Mouse (Mus musculus): ENCODE measurements at regions not wholly inside any gene's neighbourhood (a gene's known extent, or its start where the extent isn't known, plus 50 kb on each side); places are given as distances from the start of the nearest gene placed in this dataset.
"Not testable (repeated sequence)": the region's sequence is repeated elsewhere in the genome, so short reads cannot be mapped to it uniquely, and the experiment has no call there.

GRCm38 (mm10) chr12:29028171-29028570 is 276.6 kb downstream of the Eipr1 start:
- Histone ChIP-seq H3K27me3 (ENCODE audit: control insufficient read depth, insufficient read depth, low read length) (no peaks in the 10 kb centered on the region), H3K9ac (ENCODE audit: low read depth, low read length) (no peak overlapping the region), H3K36me3 (ENCODE audit: control insufficient read depth, insufficient read depth, low read length) (no peaks in the 10 kb centered on the region), H3K79me2 (replicated peaks; ENCODE audit: control insufficient read depth, insufficient read depth, low read length) (no peaks in the 10 kb centered on the region), H3K4me1 (ENCODE audit: control insufficient read depth, insufficient read depth, low read length) (no peaks in the 10 kb centered on the region), H3K4me3 (no peak overlapping the region), H3K27ac (no peak overlapping the region)
- WGBS: 73% methylated on average over 3 of the region's 3 CpGs
- TF ChIP-seq POLR2A (IDR thresholded peaks at IDR 0.05; ENCODE audit: insufficient read depth, low read depth, low read length) (no peak), CTCF (IDR thresholded peaks at IDR 0.05) (no peak), EP300 (IDR thresholded peaks at IDR 0.05; ENCODE audit: insufficient read depth, low read depth, low read length) (no peak)
- no peak for DNase-seq
- intact Hi-C loops (cut with DNase I): no loop called here

GRCm38 (mm10) chr12:29029461-29029860 is 277.9 kb downstream of the Eipr1 start:
- H3K4me1 ChIP-seq (ENCODE audit: control insufficient read depth, insufficient read depth, low read length): no peaks in the 10 kb centered on the region

GRCm38 (mm10) chr12:29046009-29046408 is 294.4 kb downstream of the Eipr1 start:
- no peak for TF ChIP-seq POLR2A (IDR thresholded peaks at IDR 0.05; ENCODE audit: insufficient read depth, low read depth, low read length)
- TF ChIP-seq CTCF (IDR thresholded peaks at IDR 0.05): no peak
- TF ChIP-seq EP300 (IDR thresholded peaks at IDR 0.05; ENCODE audit: insufficient read depth, low read depth, low read length): no peak
- H3K36me3 ChIP-seq (ENCODE audit: control insufficient read depth, insufficient read depth, low read length): no peaks in the 10 kb centered on the region
- intact Hi-C loops (cut with DNase I): no loop called here

More at GRCm38 (mm10) chr12:29029461-29029860, 277.9 kb downstream of the Eipr1 start:
- WGBS: 68% methylated on average over 7 of the region's 7 CpGs
- Histone ChIP-seq H3K27ac (no peak overlapping the region), H3K4me3 (no peak overlapping the region), H3K36me3 (ENCODE audit: control insufficient read depth, insufficient read depth, low read length) (no peaks in the 10 kb centered on the region), H3K9ac (ENCODE audit: low read depth, low read length) (no peak overlapping the region), H3K27me3 (ENCODE audit: control insufficient read depth, insufficient read depth, low read length) (no peaks in the 10 kb centered on the region), H3K79me2 (replicated peaks; ENCODE audit: control insufficient read depth, insufficient read depth, low read length) (no peaks in the 10 kb centered on the region)
- intact Hi-C loops (cut with DNase I): no loop called here
- DNase-seq: no peak
- TF ChIP-seq POLR2A (IDR thresholded peaks at IDR 0.05; ENCODE audit: insufficient read depth, low read depth, low read length) (no peak), CTCF (IDR thresholded peaks at IDR 0.05) (no peak), EP300 (IDR thresholded peaks at IDR 0.05; ENCODE audit: insufficient read depth, low read depth, low read length) (no peak)

GRCm38 (mm10) chr12:29048596-29048995 is 297.0 kb downstream of the Eipr1 start:
- 54% methylated on average over 4 of the region's 4 CpGs for WGBS
- H3K36me3 ChIP-seq (ENCODE audit: control insufficient read depth, insufficient read depth, low read length); H3K27me3 ChIP-seq (ENCODE audit: control insufficient read depth, insufficient read depth, low read length); H3K27ac ChIP-seq; H3K79me2 ChIP-seq (replicated peaks; ENCODE audit: control insufficient read depth, insufficient read depth, low read length); H3K4me3 ChIP-seq; DNase-seq; intact Hi-C loops (cut with DNase I); H3K9ac ChIP-seq (ENCODE audit: low read depth, low read length); H3K4me1 ChIP-seq (ENCODE audit: control insufficient read depth, insufficient read depth, low read length): not testable (repeated sequence)

More at GRCm38 (mm10) chr12:29046009-29046408, 294.4 kb downstream of the Eipr1 start:
- DNase-seq: no peak
- Histone ChIP-seq H3K4me3 (no peak overlapping the region), H3K4me1 (ENCODE audit: control insufficient read depth, insufficient read depth, low read length) (no peaks in the 10 kb centered on the region), H3K79me2 (replicated peaks; ENCODE audit: control insufficient read depth, insufficient read depth, low read length) (no peaks in the 10 kb centered on the region), H3K9ac (ENCODE audit: low read depth, low read length) (no peak overlapping the region), H3K27ac (no peak overlapping the region), H3K27me3 (ENCODE audit: control insufficient read depth, insufficient read depth, low read length) (no peaks in the 10 kb centered on the region)
- WGBS: 74% methylated on average over 8 of the region's 8 CpGs

- no peaks in the 10 kb centered on the region for H3K79me2 ChIP-seq (replicated peaks; ENCODE audit: control insufficient read depth, insufficient read depth, low read length)
- no peak for TF ChIP-seq EP300 (IDR thresholded peaks at IDR 0.05; ENCODE audit: insufficient read depth, low read depth, low read length)
- TF ChIP-seq CTCF (IDR thresholded peaks at IDR 0.05): no peak
- no peak for TF ChIP-seq POLR2A (IDR thresholded peaks at IDR 0.05; ENCODE audit: insufficient read depth, low read depth, low read length)
- no peaks in the 10 kb centered on the region for H3K4me1 ChIP-seq (ENCODE audit: control insufficient read depth, insufficient read depth, low read length)
- no peaks in the 10 kb centered on the region for H3K27me3 ChIP-seq (ENCODE audit: control insufficient read depth, insufficient read depth, low read length)
- no peaks in the 10 kb centered on the region for H3K36me3 ChIP-seq (ENCODE audit: control insufficient read depth, insufficient read depth, low read length)
- H3K27ac ChIP-seq: no peak overlapping the region
- no peak overlapping the region for H3K9ac ChIP-seq (ENCODE audit: low read depth, low read length)
- DNase-seq: no peak
- no peak overlapping the region for H3K4me3 ChIP-seq
- intact Hi-C loops (cut with DNase I): no loop called here
- WGBS: 27% methylated on average over 8 of the region's 8 CpGs
These were observed 297.5 kb downstream of the Eipr1 start for GRCm38 (mm10) chr12:29049105-29049511.

- no peak overlapping the region for H3K27ac ChIP-seq
- intact Hi-C loops (cut with DNase I): no loop called here
- H3K79me2 ChIP-seq (replicated peaks; ENCODE audit: control insufficient read depth, insufficient read depth, low read length): no peaks in the 10 kb centered on the region
- no peak for TF ChIP-seq CTCF (IDR thresholded peaks at IDR 0.05)
- TF ChIP-seq POLR2A (IDR thresholded peaks at IDR 0.05; ENCODE audit: insufficient read depth, low read depth, low read length): no peak
- no peak for TF ChIP-seq EP300 (IDR thresholded peaks at IDR 0.05; ENCODE audit: insufficient read depth, low read depth, low read length)
- no peaks in the 10 kb centered on the region for H3K4me1 ChIP-seq (ENCODE audit: control insufficient read depth, insufficient read depth, low read length)
- DNase-seq: no peak
- no peak overlapping the region for H3K4me3 ChIP-seq
- H3K9ac ChIP-seq (ENCODE audit: low read depth, low read length): no peak overlapping the region
- H3K27me3 ChIP-seq (ENCODE audit: control insufficient read depth, insufficient read depth, low read length): no peaks in the 10 kb centered on the region
- H3K36me3 ChIP-seq (ENCODE audit: control insufficient read depth, insufficient read depth, low read length): no peaks in the 10 kb centered on the region
These were observed 298.2 kb downstream of the Eipr1 start for GRCm38 (mm10) chr12:29049801-29050200.

Data from heart, adult 2 months (tissue).